Mouse (Mus musculus) liver, embryonic 14.5 days (tissue): ENCODE data around the gene Gm3164.
"Not testable (repeated sequence)": the region's sequence is repeated elsewhere in the genome, so short reads cannot be mapped to it uniquely, and the experiment has no call there.

Experiments used
- CTCF ChIP-seq: IDR thresholded peaks from 2 replicates; pipeline ENCODE4 v1.5.1; 2016; ENCODE audit warnings: antibody characterized with exemption, low read depth, control low read depth
- EP300 ChIP-seq: IDR thresholded peaks from 2 replicates; pipeline ENCODE4 v1.6.1; 2016; ENCODE audit warnings: antibody characterized with exemption, low read depth

GRCm38 (mm10) chr14:4401245-4401644, 14.0 kb upstream of the Gm3164 start:
- not testable (repeated sequence) for TF ChIP-seq CTCF, EP300
